Mouse (Mus musculus) lung, adult 2 months (tissue): ENCODE measurements at regions not wholly inside any gene's neighbourhood (a gene's known extent, or its start where the extent isn't known, plus 50 kb on each side); places are given as distances from the start of the nearest gene placed in this dataset.

Experiments
- CTCF ChIP-seq: fragments of 200-500 bp; IDR thresholded peaks from 2 replicates; pipeline ENCODE4 v1.5.1; 2011; ENCODE audit warnings: mild to moderate bottlenecking, low read length, control low read depth; ENCODE audit not compliant: insufficient read depth
- POLR2A ChIP-seq: fragments of 200-500 bp; IDR thresholded peaks from 2 replicates; pipeline ENCODE4 v1.6.1; 2011; ENCODE audit warnings: low read depth, mild to moderate bottlenecking, control low read depth, low read length, borderline replicate concordance; ENCODE audit errors: extremely low read depth

GRCm38 (mm10) chr1:92308537-92308936, 113.0 kb upstream of the Hdac4 start:
- TF ChIP-seq POLR2A = no peak
- TF ChIP-seq CTCF = no peak
